Mouse (Mus musculus) monocyte, adult 2 months (primary cell): Measurements from ENCODE around the gene Srebf2.

Source experiments
- DNase-seq, 2 experiments: peaks; one replicate each; pipeline ENCODE4 v3.0.0; 2022; ENCODE audit warnings: low spot score in 2 of 2, low read depth in 1 of 2

The Srebf2 gene

GRCm38 (mm10) chr15:82206365-82207104 is 59.6 kb downstream of the Srebf2 start:
- no peak for DNase-seq

- DNase-seq, result no peak
Observed at GRCm38 (mm10) chr15:82207105-82207459, 60.1 kb downstream of the Srebf2 start.

GRCm38 (mm10) chr15:82207504-82208219 is 60.7 kb downstream of the Srebf2 start:
- no peak for DNase-seq

- DNase-seq, result no peak
Observed at GRCm38 (mm10) chr15:82208307-82208706, 61.3 kb downstream of the Srebf2 start.

- DNase-seq, result no peak
Observed at GRCm38 (mm10) chr15:82209295-82210050, 62.5 kb downstream of the Srebf2 start.

GRCm38 (mm10) chr15:82210801-82211200 is 63.8 kb downstream of the Srebf2 start:
- no peak for DNase-seq

GRCm38 (mm10) chr15:82211281-82211680 is 64.3 kb downstream of the Srebf2 start:
- no peak for DNase-seq

- DNase-seq, result no peak
Observed at GRCm38 (mm10) chr15:82211911-82212751, 65.2 kb downstream of the Srebf2 start.

- DNase-seq, result no peak
Observed at GRCm38 (mm10) chr15:82212752-82213063, 65.7 kb downstream of the Srebf2 start, which contains the start of gene Shisa8. Shisa8 (minus strand) TSS chr15:82212815.

- DNase-seq, result no peak
Observed at GRCm38 (mm10) chr15:82213222-82213621, 66.2 kb downstream of the Srebf2 start.

- no peak for DNase-seq
Observed at GRCm38 (mm10) chr15:82215332-82216046, 68.5 kb downstream of the Srebf2 start.

- no peak for DNase-seq
Observed at GRCm38 (mm10) chr15:82216142-82216827, 69.3 kb downstream of the Srebf2 start.

GRCm38 (mm10) chr15:82217039-82217438 is 70.1 kb downstream of the Srebf2 start:
- DNase-seq, result no peak

GRCm38 (mm10) chr15:82217980-82218379 is 71.0 kb downstream of the Srebf2 start:
- DNase-seq, result no peak

- DNase-seq, result no peak
Observed at GRCm38 (mm10) chr15:82218778-82219666, 72.0 kb downstream of the Srebf2 start.

- DNase-seq, result no peak
Observed at GRCm38 (mm10) chr15:82220003-82220675, 73.2 kb downstream of the Srebf2 start.

- no peak for DNase-seq
Observed at GRCm38 (mm10) chr15:82221104-82221860, 74.3 kb downstream of the Srebf2 start.

- no peak for DNase-seq
Observed at GRCm38 (mm10) chr15:82223251-82223650, 76.3 kb downstream of the Srebf2 start.
